Mouse (Mus musculus): ENCODE measurements around the gene Gm48551.

The Gm48551 gene

GRCm38 (mm10) chr10:81384605-81384982, 328 bp downstream of the Gm48551 start:
- DNase-seq (ENCODE audit: low spot score in 2 of 2), result no peak

GRCm38 (mm10) chr10:81385603-81386306, 1.5 kb downstream of the Gm48551 start:
- no peak for DNase-seq (ENCODE audit: low spot score in 2 of 2)

GRCm38 (mm10) chr10:81387716-81388115, 3.5 kb downstream of the Gm48551 start:
- no peak for DNase-seq (ENCODE audit: low spot score in 2 of 2)

GRCm38 (mm10) chr10:81388505-81389055, 4.3 kb downstream of the Gm48551 start, which contains the start of gene Gm48552:
Gene Gm48552, plus strand, starts transcription at chr10:81389005.
- no peak for DNase-seq (ENCODE audit: low spot score in 2 of 2)

- DNase-seq (ENCODE audit: low spot score in 2 of 2), result no peak
Observed at GRCm38 (mm10) chr10:81389373-81389772, 5.1 kb downstream of the Gm48551 start.

- DNase-seq (ENCODE audit: low spot score in 2 of 2), result peak; percentile 71 to 78
Observed at GRCm38 (mm10) chr10:81389801-81390677, 5.8 kb downstream of the Gm48551 start.

GRCm38 (mm10) chr10:81390678-81390965, 6.4 kb downstream of the Gm48551 start:
- DNase-seq (ENCODE audit: low spot score in 2 of 2), result no peak

- DNase-seq (ENCODE audit: low spot score in 2 of 2), result no peak
Observed at GRCm38 (mm10) chr10:81392270-81392669, 8.0 kb downstream of the Gm48551 start.

GRCm38 (mm10) chr10:81392781-81393185, 8.5 kb downstream of the Gm48551 start, which contains the start of gene Smim24:
Gene Smim24, plus strand, starts transcription at chr10:81393051.
- no peak for DNase-seq (ENCODE audit: low spot score in 2 of 2)

GRCm38 (mm10) chr10:81393456-81394063, 9.3 kb downstream of the Gm48551 start:
- DNase-seq (ENCODE audit: low spot score in 2 of 2), result no peak

- peak; percentile 61 for DNase-seq (ENCODE audit: low spot score in 2 of 2)
Observed at GRCm38 (mm10) chr10:81395127-81395526, 10.9 kb downstream of the Gm48551 start.

GRCm38 (mm10) chr10:81395865-81396264, 11.6 kb downstream of the Gm48551 start:
- DNase-seq (ENCODE audit: low spot score in 2 of 2), result no peak

- no peak for DNase-seq (ENCODE audit: low spot score in 2 of 2)
Observed at GRCm38 (mm10) chr10:81396749-81397148, 12.5 kb downstream of the Gm48551 start.

GRCm38 (mm10) chr10:81399296-81399695, 15.0 kb downstream of the Gm48551 start:
- no peak for DNase-seq (ENCODE audit: low spot score in 2 of 2)

- DNase-seq (ENCODE audit: low spot score in 2 of 2), result no peak
Observed at GRCm38 (mm10) chr10:81399798-81400308, 15.6 kb downstream of the Gm48551 start.

GRCm38 (mm10) chr10:81400371-81401204, 16.3 kb downstream of the Gm48551 start:
- no peak for DNase-seq (ENCODE audit: low spot score in 2 of 2)

- no peak for DNase-seq (ENCODE audit: low spot score in 2 of 2)
Observed at GRCm38 (mm10) chr10:81401205-81401520, 16.9 kb downstream of the Gm48551 start.

- no peak for DNase-seq (ENCODE audit: low spot score in 2 of 2)
Observed at GRCm38 (mm10) chr10:81401521-81402226, 17.4 kb downstream of the Gm48551 start.

- no peak for DNase-seq (ENCODE audit: low spot score in 2 of 2)
Observed at GRCm38 (mm10) chr10:81402227-81402765, 18.0 kb downstream of the Gm48551 start.

- DNase-seq (ENCODE audit: low spot score in 2 of 2), result no peak
Observed at GRCm38 (mm10) chr10:81403511-81403910, 19.2 kb downstream of the Gm48551 start.
